Mouse (Mus musculus): ENCODE measurements at regions not wholly inside any gene's neighbourhood (a gene's known extent, or its start where the extent isn't known, plus 50 kb on each side); places are given as distances from the start of the nearest gene placed in this dataset.

DNA sequence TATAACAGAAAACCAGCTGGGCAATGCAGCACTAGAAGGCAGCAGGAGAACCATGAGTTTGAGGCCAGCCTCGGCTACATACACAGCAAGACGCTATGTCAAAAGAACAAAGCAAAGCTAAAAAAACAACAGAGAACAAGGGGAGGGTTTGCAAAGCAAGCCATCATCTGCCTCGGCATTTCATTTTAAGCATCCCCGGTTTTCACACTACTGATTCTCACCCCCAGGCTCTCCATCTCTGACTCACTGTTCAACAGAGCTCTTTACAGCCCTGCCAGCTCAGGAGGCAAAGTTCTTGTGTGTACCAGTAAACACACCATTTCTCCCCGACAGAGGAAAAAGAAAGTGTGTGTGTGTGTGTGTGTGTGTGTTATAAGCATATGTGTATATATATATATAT is 571.6 kb upstream of the Gm10131 start:
- Histone ChIP-seq H3K4me2 (replicated peaks; ENCODE audit: low read depth, low read length) (no peak overlapping the region), H3K9me3 (ENCODE audit: control insufficient read depth, low read depth, low read length) (no peaks in the 10 kb centered on the region), H3K4me1 (ENCODE audit: control insufficient read depth, insufficient read depth, low read length) (no peaks in the 10 kb centered on the region), H3K9ac (replicated peaks; ENCODE audit: low read depth, low read length) (no peak overlapping the region), H3K27ac (ENCODE audit: low read length) (no peak overlapping the region), H3K27me3 (ENCODE audit: control insufficient read depth, insufficient read depth, low read length) (no peaks in the 10 kb centered on the region), H3K4me3 (ENCODE audit: low read depth, low read length) (no peak overlapping the region), H3K36me3 (ENCODE audit: control insufficient read depth, insufficient read depth, low read length) (no peaks in the 10 kb centered on the region)
- 81% methylated on average over 5 of the region's 5 CpGs for WGBS
- no peak for ATAC-seq (ENCODE audit: insufficient number of reproducible peaks, insufficient read depth, low FRiP score, low read depth)

DNA sequence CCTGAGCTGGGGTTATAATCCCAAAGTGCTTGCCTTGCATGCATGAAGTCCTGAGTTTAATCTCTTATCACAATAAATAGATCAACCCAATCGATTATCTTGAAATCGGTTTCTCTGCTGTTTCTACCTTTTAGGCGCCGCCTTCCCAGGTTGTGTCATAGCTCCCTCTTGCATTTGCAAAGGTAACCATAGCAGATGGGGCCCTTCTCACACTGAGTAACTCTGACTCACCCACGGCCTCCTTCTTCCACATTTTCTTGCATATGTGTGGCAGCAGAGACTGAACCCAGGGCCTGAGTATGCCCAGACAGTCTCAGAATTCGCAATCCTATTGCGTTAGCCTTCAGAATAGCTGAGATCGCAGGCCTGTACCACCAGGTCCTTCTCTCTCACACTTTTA is 570.7 kb upstream of the Gm10131 start:
- no peak overlapping the region for H3K9ac ChIP-seq (replicated peaks; ENCODE audit: low read depth, low read length)
- H3K27ac ChIP-seq (ENCODE audit: low read length): no peak overlapping the region
- no peaks in the 10 kb centered on the region for H3K9me3 ChIP-seq (ENCODE audit: control insufficient read depth, low read depth, low read length)
- no peaks in the 10 kb centered on the region for H3K27me3 ChIP-seq (ENCODE audit: control insufficient read depth, insufficient read depth, low read length)
- 88% methylated on average over 8 of the region's 8 CpGs for WGBS
- no peak overlapping the region for H3K4me2 ChIP-seq (replicated peaks; ENCODE audit: low read depth, low read length)
- ATAC-seq (ENCODE audit: insufficient number of reproducible peaks, insufficient read depth, low FRiP score, low read depth): no peak
- no peak overlapping the region for H3K4me3 ChIP-seq (ENCODE audit: low read depth, low read length)
- H3K4me1 ChIP-seq (ENCODE audit: control insufficient read depth, insufficient read depth, low read length): no peaks in the 10 kb centered on the region
- H3K36me3 ChIP-seq (ENCODE audit: control insufficient read depth, insufficient read depth, low read length): no peaks in the 10 kb centered on the region

DNA sequence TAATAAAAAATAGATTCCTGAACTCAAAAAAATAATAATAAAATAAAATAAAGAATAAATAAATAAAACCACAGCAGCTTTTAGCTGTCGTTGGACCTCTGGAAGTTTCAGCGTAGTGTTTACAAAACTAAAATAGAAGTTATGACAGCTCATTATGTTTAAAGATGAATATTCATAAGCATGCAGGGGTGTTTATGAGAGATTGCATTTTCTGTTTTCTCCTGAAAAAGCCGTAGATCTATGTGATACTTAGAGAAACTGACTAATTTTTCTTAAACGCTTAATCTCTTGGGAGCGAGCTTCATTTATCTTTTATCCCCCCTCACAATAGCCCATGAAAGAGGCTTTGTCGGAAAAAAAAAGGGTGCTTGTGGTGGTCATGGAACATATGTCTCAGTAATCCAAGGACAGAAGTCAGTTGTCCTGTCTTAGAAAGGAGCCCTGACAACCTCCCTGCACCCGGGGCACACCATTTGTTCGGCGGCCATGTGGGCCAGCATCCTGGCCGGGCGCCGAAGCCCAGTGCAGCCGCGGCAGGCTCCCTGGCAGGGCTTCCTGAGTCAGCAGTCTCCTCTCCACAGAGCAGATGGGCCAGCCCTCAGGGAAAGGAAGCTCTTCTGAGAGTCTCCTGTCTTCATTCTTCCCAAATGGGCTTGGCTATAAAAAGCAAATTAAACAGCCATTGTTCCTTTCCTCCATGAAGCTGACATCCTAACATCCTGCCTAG is 568.2 kb upstream of the Gm10131 start:
- no peaks in the 10 kb centered on the region for H3K9me3 ChIP-seq (ENCODE audit: control insufficient read depth, low read depth, low read length)
- peak overlapping the region; percentile 39; the same call in 1 of the 2 replicates for H3K27ac ChIP-seq (ENCODE audit: low read length)
- ATAC-seq (ENCODE audit: insufficient number of reproducible peaks, insufficient read depth, low FRiP score, low read depth): no peak
- no peak overlapping the region for H3K4me3 ChIP-seq (ENCODE audit: low read depth, low read length)
- H3K9ac ChIP-seq (replicated peaks; ENCODE audit: low read depth, low read length): no peak overlapping the region
- H3K4me2 ChIP-seq (replicated peaks; ENCODE audit: low read depth, low read length): peak overlapping the region; percentile 25
- no peaks in the 10 kb centered on the region for H3K27me3 ChIP-seq (ENCODE audit: control insufficient read depth, insufficient read depth, low read length)
- no peaks in the 10 kb centered on the region for H3K36me3 ChIP-seq (ENCODE audit: control insufficient read depth, insufficient read depth, low read length)
- WGBS: 26% methylated on average over 14 of the region's 14 CpGs
- H3K4me1 ChIP-seq (ENCODE audit: control insufficient read depth, insufficient read depth, low read length): no peaks in the 10 kb centered on the region

- H3K4me2 ChIP-seq (replicated peaks; ENCODE audit: low read depth, low read length): no peak overlapping the region
- H3K4me1 ChIP-seq (ENCODE audit: control insufficient read depth, insufficient read depth, low read length): no peaks in the 10 kb centered on the region
- 94% methylated on average over 8 of the region's 8 CpGs for WGBS
- no peaks in the 10 kb centered on the region for H3K27me3 ChIP-seq (ENCODE audit: control insufficient read depth, insufficient read depth, low read length)
- ATAC-seq (ENCODE audit: insufficient number of reproducible peaks, insufficient read depth, low FRiP score, low read depth): no peak
- no peaks in the 10 kb centered on the region for H3K36me3 ChIP-seq (ENCODE audit: control insufficient read depth, insufficient read depth, low read length)
- H3K27ac ChIP-seq (ENCODE audit: low read length): no peak overlapping the region
- no peak overlapping the region for H3K9ac ChIP-seq (replicated peaks; ENCODE audit: low read depth, low read length)
- H3K9me3 ChIP-seq (ENCODE audit: control insufficient read depth, low read depth, low read length): no peaks in the 10 kb centered on the region
- no peak overlapping the region for H3K4me3 ChIP-seq (ENCODE audit: low read depth, low read length)
These were observed 567.3 kb upstream of the Gm10131 start for GRCm38 (mm10) chr8:34678879-34679278.

DNA sequence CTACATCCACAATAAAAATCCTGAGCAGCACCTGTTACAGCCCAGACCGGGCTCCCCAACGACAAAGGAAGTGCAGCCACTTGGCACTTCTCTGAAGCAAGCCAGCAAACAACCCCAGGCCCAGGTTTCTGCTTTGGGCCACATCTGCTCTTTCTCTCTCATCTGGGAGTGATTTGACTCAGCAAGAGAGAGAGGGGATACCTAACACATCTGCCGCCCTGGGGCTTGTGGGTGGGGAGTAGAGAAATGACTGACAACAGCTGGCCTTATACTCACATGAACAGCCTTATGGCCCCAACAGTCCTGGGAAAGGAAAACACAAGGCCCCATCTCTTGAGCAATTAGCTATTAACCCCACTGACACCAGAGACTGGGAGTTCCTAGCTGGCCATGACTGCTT is 560.2 kb upstream of the Gm10131 start:
- WGBS: 18% methylated on average over 3 of the region's 3 CpGs
- H3K27me3 ChIP-seq (ENCODE audit: control insufficient read depth, insufficient read depth, low read length): no peaks in the 10 kb centered on the region
- H3K27ac ChIP-seq (ENCODE audit: low read length): no peak overlapping the region
- peaks cover 5% of the 10 kb centered on the region; the same call in 1 of the 2 replicates for H3K4me1 ChIP-seq (ENCODE audit: control insufficient read depth, insufficient read depth, low read length)
- no peaks in the 10 kb centered on the region for H3K36me3 ChIP-seq (ENCODE audit: control insufficient read depth, insufficient read depth, low read length)
- no peak overlapping the region for H3K4me3 ChIP-seq (ENCODE audit: low read depth, low read length)
- H3K4me2 ChIP-seq (replicated peaks; ENCODE audit: low read depth, low read length): no peak overlapping the region
- no peak overlapping the region for H3K9ac ChIP-seq (replicated peaks; ENCODE audit: low read depth, low read length)
- ATAC-seq (ENCODE audit: insufficient number of reproducible peaks, insufficient read depth, low FRiP score, low read depth): 0 out of 2 replicates have a peak, but pooled peaks have one; percentile 18
- no peaks in the 10 kb centered on the region for H3K9me3 ChIP-seq (ENCODE audit: control insufficient read depth, low read depth, low read length)

DNA sequence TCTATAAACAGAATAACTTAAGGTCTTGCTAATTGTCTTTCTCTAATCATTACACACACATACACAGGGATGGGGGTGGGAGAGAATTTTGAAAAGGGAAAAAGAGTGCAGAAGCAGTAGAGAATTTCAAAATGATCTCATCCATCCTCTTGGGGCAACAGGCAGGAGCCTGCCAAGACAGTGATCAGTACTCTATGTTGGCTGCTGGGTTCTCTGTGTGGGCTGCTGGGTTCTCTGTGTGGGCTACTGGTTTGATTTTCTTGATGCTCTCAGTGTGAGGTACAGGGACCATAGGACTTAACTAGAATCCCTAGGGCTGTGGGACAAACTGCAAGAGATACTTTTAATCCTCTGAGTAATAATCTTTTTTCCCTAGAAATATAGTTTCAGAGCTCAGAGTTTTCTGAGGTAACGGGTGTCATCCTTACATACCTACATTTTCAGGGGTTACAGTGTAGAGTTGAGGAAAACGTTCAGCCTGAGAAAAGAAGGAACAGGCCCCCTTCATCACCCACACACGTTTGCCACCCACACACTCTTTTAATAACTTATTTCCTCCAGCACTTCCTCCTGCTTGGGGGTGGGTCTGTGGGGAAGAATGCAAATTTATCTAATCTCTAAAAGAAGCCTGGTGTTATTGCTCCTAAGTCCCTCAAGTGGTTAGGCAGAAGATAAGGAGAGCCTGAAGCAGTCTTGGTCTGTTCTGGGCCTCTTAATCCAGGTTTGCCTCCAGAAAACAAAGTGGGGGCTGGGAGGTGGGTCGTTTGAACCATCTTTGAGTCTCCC is 559.6 kb upstream of the Gm10131 start:
- 27% methylated on average over 4 of the region's 4 CpGs for WGBS

DNA sequence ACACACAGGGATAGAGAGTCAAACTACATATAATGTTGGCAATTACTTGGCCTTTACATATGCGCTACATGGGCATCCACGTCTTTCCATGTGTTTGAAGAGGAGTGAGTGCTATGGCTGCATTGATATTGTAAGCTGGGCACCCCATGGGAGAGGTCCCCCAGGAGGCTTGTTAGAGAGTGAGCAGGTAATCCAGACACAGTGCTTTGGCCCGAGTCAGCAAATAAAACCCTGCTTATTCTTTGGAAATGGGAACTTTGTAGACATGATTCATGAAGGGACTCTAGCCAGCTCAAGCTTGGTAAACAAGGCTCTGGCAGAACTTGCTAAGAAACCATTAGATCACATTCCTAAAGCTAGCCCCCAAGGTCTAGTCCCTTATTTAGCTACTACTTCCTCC is 557.6 kb upstream of the Gm10131 start:
- H3K4me2 ChIP-seq (replicated peaks; ENCODE audit: low read depth, low read length): no peak overlapping the region
- no peaks in the 10 kb centered on the region for H3K27me3 ChIP-seq (ENCODE audit: control insufficient read depth, insufficient read depth, low read length)
- no peak overlapping the region for H3K4me3 ChIP-seq (ENCODE audit: low read depth, low read length)
- no peak overlapping the region for H3K9ac ChIP-seq (replicated peaks; ENCODE audit: low read depth, low read length)
- H3K27ac ChIP-seq (ENCODE audit: low read length): no peak overlapping the region
- 70% methylated on average over 3 of the region's 3 CpGs for WGBS
- H3K4me1 ChIP-seq (ENCODE audit: control insufficient read depth, insufficient read depth, low read length): peaks cover 5% of the 10 kb centered on the region; the same call in 1 of the 2 replicates
- H3K36me3 ChIP-seq (ENCODE audit: control insufficient read depth, insufficient read depth, low read length): no peaks in the 10 kb centered on the region
- no peak for ATAC-seq (ENCODE audit: insufficient number of reproducible peaks, insufficient read depth, low FRiP score, low read depth)
- no peaks in the 10 kb centered on the region for H3K9me3 ChIP-seq (ENCODE audit: control insufficient read depth, low read depth, low read length)

More for the DNA sequence above, 559.6 kb upstream of the Gm10131 start:
- H3K27ac ChIP-seq (ENCODE audit: low read length): no peak overlapping the region
- no peak overlapping the region for H3K4me3 ChIP-seq (ENCODE audit: low read depth, low read length)
- H3K4me1 ChIP-seq (ENCODE audit: control insufficient read depth, insufficient read depth, low read length): peaks cover 5% of the 10 kb centered on the region; the same call in 1 of the 2 replicates
- H3K9ac ChIP-seq (replicated peaks; ENCODE audit: low read depth, low read length): no peak overlapping the region
- no peaks in the 10 kb centered on the region for H3K36me3 ChIP-seq (ENCODE audit: control insufficient read depth, insufficient read depth, low read length)
- H3K27me3 ChIP-seq (ENCODE audit: control insufficient read depth, insufficient read depth, low read length): no peaks in the 10 kb centered on the region
- H3K9me3 ChIP-seq (ENCODE audit: control insufficient read depth, low read depth, low read length): no peaks in the 10 kb centered on the region
- no peak for ATAC-seq (ENCODE audit: insufficient number of reproducible peaks, insufficient read depth, low FRiP score, low read depth)
- no peak overlapping the region for H3K4me2 ChIP-seq (replicated peaks; ENCODE audit: low read depth, low read length)

GRCm38 (mm10) chr8:34664429-34664828 is 552.9 kb upstream of the Gm10131 start:
- H3K9me3 ChIP-seq (ENCODE audit: control insufficient read depth, low read depth, low read length): no peaks in the 10 kb centered on the region
- no peak overlapping the region for H3K4me3 ChIP-seq (ENCODE audit: low read depth, low read length)
- H3K27ac ChIP-seq (ENCODE audit: low read length): no peak overlapping the region
- no peaks in the 10 kb centered on the region for H3K4me1 ChIP-seq (ENCODE audit: control insufficient read depth, insufficient read depth, low read length)
- ATAC-seq (ENCODE audit: insufficient number of reproducible peaks, insufficient read depth, low FRiP score, low read depth): no peak
- no peak overlapping the region for H3K9ac ChIP-seq (replicated peaks; ENCODE audit: low read depth, low read length)
- H3K27me3 ChIP-seq (ENCODE audit: control insufficient read depth, insufficient read depth, low read length): no peaks in the 10 kb centered on the region
- WGBS: 67% methylated on average over 4 of the region's 4 CpGs
- no peaks in the 10 kb centered on the region for H3K36me3 ChIP-seq (ENCODE audit: control insufficient read depth, insufficient read depth, low read length)
- no peak overlapping the region for H3K4me2 ChIP-seq (replicated peaks; ENCODE audit: low read depth, low read length)
